Mouse (Mus musculus) left cerebral cortex, postnatal 25 days (tissue): ENCODE data around the gene Acad10. TPM values are rescaled to one million over a fixed set of nuclear protein-coding genes. Genes with fewer than 3 reads are reported as not detected.
"Not testable (repeated sequence)": the region's sequence is repeated elsewhere in the genome, so short reads cannot be mapped to it uniquely, and the experiment has no call there.

Experiments
- DNase-seq, 2 experiments: peaks; one replicate each; pipeline ENCODE4 v3.0.0; 2022; ENCODE audit warnings: low spot score in 2 of 2, mixed read lengths in 1 of 2
- intact Hi-C: fragments of 180-260 bp; cut with DNase I; formaldehyde crosslinking; loops from one replicate; pipeline ENCODE4 v1.15.1; 2025
- total RNA-seq, 2 experiments: library from RNA; stranded (reverse); gene quantifications; 2 replicates each; pipeline ENCODE4 v1.2.3; 2021

Gene Acad10
- total RNA-seq = 1 to 10 TPM; 3.0 to 4.1 TPM

DNA sequence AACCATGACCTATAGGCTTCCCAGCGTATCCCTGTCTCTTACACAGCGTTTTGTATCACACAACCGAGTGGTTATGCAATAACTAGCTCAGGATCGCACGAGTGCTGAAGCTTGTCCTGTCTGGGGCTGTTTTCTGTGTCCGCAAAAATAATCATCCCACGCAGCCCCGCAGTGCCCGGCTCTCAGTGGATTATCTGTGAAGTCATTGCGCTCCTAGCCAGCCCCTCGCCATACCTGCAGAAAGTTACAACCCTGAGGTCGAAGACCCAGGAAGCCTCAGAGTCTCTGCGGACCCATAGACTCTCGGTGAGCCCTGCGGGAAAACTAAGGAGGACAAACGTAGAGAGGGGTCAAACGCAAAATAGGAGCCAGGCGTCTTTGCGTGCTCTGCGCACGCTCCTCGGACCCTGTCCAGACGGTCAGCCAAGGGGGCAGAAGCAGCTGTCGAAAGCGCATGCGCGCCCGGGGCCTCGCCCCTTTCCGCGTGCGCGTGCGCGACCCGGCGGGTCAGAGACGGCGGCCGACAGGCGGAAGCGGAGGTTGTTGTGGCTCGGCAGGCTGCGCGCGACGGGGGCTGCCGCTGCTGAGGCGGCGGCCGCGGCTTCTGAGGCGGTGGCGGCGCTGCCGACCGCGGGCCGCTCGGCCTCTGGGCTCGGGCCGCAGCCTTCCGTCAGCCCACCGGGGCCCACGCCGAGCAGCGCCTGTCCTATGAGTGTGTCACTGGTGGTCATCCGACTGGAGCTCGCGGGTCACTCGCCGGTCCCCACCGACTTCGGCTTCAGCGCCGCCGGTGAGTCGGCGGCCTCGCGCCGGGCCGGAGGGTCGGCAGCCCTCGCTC, at the start of gene Acad10, which contains the start of gene Brap:
Gene Acad10, minus strand, starts transcription at position 456 of the 838 bp plus-strand sequence.
Gene Brap, plus strand, starts transcription at position 505 of the 838 bp plus-strand sequence.
- intact Hi-C loops = loop anchor here (5.0 kb wide), 1 partner anchor 52 kb away; the partner anchor contains the start of gene Atxn2
- DNase-seq = peak; percentile 95

- intact Hi-C loops = no loop called here
- peak in 1 of 2 experiments; percentile 34 for DNase-seq
These were observed 44.4 kb upstream of the Acad10 start for GRCm38 (mm10) chr5:121704512-121705248.

DNA sequence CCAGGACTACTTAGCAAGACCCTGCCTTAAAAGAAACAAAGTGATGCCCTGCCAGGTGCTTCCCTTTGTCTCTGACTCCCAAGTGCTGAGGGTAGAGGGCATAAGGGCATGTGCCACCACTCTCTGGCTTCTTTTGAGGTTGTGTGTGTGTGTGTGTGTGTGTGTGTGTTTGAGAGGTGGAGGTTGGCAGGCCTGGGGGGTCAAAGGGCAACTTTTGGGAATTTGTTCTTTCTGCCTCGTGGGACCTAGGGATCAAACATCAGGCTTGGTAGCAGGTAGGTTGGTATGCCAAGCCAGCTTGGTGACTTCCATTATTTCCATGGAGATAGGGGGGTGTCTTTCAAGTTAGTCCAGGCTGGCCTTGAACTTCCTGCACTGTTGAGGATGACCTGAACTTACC, 43.0 kb upstream of the Acad10 start:
- intact Hi-C loops = no loop called here
- no peak for DNase-seq

GRCm38 (mm10) chr5:121701111-121701769, 40.9 kb upstream of the Acad10 start:
- no peak for DNase-seq
- intact Hi-C loops = no loop called here

GRCm38 (mm10) chr5:121700496-121700895, 40.2 kb upstream of the Acad10 start:
- intact Hi-C loops = no loop called here
- peak; percentile 65 to 95 for DNase-seq

GRCm38 (mm10) chr5:121699891-121700290, 39.6 kb upstream of the Acad10 start:
- no peak for DNase-seq
- intact Hi-C loops = no loop called here

- intact Hi-C loops = no loop called here
These were observed 36.4 kb upstream of the Acad10 start for GRCm38 (mm10) chr5:121696761-121697160.

GRCm38 (mm10) chr5:121692897-121693296, 32.6 kb upstream of the Acad10 start:
- DNase-seq = no peak
- intact Hi-C loops = no loop called here

More at GRCm38 (mm10) chr5:121696761-121697160, 36.4 kb upstream of the Acad10 start:
- DNase-seq = no peak

DNA sequence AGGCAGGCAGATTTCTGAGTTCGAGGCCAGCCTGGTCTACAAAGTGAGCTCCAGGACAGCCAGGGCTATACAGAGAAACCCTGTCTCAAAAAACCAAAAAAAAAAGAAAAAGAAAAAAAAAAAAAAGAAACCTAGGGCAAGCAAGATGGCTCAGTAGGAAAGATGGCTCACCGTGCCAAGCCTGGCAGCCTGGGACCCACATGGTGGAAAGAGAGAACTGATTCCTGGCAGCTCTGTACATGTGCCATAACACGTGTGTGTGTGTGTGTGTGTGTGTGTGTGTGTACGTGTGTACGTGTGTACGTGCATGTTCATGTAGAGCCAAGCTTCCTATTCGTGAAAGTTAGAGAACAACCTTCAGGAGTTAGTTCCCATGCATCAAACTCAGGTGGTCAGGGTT, 31.1 kb upstream of the Acad10 start:
- intact Hi-C loops, DNase-seq: not testable (repeated sequence)

DNA sequence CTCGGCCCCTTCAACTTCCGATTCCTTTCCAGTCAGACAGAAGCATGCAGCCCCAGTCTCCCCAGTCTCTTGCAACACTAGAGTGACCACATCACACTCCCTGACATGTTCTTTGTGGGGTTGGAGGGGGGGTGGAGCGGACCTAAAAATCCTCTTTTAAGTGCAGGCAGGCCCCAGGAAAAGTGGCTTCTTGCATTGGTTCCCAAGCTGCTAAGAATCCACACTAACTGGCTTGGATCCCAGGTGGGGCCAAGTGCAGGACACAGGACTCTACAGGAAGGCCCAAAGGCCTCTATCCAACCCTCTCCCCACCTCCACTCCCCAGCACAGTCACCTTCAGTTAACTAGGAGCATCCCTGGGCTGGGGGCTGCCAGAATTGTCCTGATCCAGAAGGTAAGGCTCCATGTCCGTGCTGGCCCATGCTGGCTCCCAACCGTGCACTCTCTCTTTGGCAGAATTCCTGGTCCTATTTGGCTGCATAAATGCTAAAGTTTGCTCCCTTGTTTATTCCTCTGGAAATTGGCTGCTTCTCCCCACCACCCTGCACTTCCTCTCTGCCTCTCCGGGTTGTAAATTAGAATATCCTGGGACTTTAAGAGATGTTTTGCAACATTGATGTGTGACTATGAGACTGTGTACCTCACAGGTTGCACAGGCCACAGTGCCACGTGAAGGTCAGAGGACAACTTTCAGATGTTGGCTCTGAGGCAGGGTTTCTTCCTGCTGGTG, 30.3 kb upstream of the Acad10 start:
- intact Hi-C loops = no loop called here
- DNase-seq = no peak

- intact Hi-C loops = no loop called here
- no peak for DNase-seq
These were observed 26.0 kb upstream of the Acad10 start for GRCm38 (mm10) chr5:121686113-121686898.

GRCm38 (mm10) chr5:121685495-121685894, 25.2 kb upstream of the Acad10 start:
- no peak for DNase-seq
- intact Hi-C loops = no loop called here

GRCm38 (mm10) chr5:121682250-121682649, 21.9 kb upstream of the Acad10 start:
- intact Hi-C loops = no loop called here

DNA sequence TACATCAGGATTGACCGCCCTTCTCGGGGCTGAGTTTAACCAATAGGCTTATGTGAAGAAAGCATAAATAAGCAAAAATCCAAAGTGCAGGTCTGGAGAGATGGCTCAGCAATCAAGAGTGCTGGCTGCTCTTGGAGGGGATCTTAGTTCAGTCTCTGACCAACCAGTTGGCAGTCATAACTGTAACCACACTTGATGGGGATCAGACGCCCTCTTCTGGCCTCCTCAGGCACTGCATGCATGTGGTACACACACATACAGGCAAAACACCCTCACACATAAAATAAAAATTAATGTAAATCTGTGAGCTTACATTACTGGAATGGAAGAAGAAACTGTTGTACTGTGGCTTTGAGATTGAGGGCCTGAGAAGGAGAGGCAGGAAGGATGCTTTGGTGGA, 10.1 kb upstream of the Acad10 start:
- no peak for DNase-seq
- intact Hi-C loops = no loop called here

More at GRCm38 (mm10) chr5:121682250-121682649, 21.9 kb upstream of the Acad10 start:
- no peak for DNase-seq

DNA sequence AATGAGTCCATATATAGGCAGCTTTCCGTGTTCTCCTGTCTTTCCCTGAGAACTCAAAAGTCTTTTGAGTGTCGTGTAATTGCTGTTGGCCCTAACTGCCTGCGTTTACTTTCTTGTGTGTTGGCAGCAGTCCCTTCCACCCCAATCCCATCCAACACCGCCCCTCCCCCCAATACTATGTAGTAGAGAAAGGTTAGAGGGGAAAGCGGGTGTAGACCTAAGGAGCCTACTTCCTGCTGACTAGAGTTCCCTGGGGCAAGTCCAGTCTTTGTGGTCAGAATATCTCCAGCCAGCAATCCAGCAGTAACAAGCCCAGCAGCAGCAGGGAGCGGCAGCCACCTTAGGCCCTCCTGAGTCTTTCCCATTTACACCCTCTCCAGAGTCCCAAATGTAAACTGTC, 8.1 kb upstream of the Acad10 start:
- intact Hi-C loops = no loop called here
- DNase-seq = no peak

DNA sequence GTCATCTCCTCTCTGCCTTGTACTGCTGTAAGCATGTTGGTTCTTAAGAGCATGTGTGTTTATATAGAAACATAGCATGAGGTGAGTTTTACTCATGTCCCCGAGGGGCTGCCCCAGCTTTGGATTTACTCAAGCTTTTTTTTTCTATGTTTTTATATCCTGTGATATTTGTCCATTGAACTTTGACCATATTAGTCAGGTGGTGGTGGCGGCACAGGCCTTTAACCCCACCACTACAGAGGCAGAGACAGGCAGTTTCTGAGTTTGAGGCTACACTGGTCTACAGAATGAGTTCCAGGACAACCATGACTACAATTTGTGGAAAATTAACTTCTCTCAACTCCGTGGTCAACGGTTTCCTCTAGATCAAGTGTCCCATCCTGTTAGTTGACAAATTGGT, 6.8 kb upstream of the Acad10 start:
- intact Hi-C loops = no loop called here
- no peak for DNase-seq

DNA sequence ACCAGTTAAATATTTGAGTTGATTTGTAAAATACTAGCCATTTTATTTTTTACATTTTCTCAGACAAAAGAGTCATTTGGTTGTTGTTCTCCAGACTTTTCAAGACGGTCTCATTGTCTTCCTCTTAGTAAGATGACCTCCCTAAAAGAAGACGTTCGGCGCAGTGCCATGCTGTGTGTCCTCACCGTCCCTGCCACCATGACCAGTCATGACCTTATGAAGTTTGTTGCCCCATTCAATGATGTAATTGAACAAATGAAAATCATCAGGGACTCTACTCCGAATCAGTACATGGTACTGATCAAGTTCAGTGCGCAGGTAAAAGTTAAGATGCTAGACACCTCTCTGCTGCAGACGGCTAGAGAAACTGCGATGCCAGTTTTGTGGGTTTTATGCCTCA, 4.7 kb upstream of the Acad10 start:
- DNase-seq = no peak
- intact Hi-C loops = loop anchor here (5.0 kb wide), 1 partner anchor 47 kb away; the partner anchor contains the start of gene Atxn2

DNA sequence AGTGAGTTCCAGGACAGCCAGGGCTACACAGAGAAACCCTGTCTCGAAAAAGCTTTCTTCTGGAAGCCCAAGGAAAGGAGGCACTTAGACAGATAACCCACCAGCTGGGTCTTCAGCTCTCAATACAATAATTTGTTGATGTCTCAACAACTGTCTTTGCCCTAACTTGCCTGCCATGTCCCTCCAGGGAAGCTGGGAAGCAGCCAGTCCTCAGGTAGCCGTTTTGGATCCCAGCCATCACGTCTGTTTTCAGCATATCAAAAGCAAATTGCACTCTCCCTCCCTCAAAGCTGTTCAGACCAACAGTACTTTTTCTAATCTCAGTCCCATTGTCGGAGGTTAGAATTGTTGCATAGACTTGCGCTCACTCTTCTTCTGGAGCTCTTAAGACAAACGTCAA, 3.8 kb upstream of the Acad10 start:
- DNase-seq = no peak
- intact Hi-C loops = loop anchor here (5.0 kb wide), 1 partner anchor 48 kb away; the partner anchor contains the start of gene Atxn2
